Mouse (Mus musculus) heart, postnatal 36 days (tissue): ENCODE results near the gene Atrn. TPM values are rescaled to one million over a fixed set of nuclear protein-coding genes. Genes with fewer than 3 reads are reported as not detected.
"Not testable (repeated sequence)": the region's sequence is repeated elsewhere in the genome, so short reads cannot be mapped to it uniquely, and the experiment has no call there.

Experiments
- DNase-seq, 2 experiments: peaks; one replicate each; pipeline ENCODE4 v3.0.0; 2021 to 2022
- intact Hi-C: fragments of 180-260 bp; cut with DNase I; formaldehyde crosslinking; loops from one replicate; pipeline ENCODE4 v1.15.1; 2025
- total RNA-seq, 2 experiments: library from RNA; stranded (reverse); gene quantifications; 2 replicates each; pipeline ENCODE4 v1.2.3; 2021

Atrn gene
- total RNA-seq, 2 experiments from 2014 or later: 23.9 to 27.0 TPM

DNA sequence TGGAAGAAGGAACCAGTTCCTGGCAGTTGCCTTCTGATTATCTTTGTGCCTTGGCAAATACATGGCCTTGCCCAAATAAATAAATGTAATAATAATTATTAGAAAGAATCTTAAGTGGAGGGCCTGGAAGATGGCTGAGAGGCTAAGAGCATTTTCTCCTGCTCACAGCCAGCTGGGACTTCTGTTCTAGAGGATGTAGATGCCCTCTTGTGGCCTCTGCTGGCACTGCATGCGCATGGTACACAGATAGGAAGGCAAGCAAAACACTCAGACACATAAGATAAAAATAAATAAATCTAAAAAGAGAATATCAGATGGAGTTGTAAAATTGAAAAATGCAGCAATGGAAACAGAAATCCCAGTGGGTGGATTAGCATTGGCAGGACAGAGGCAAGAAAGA is 44.3 kb downstream of the Atrn start:
- DNase-seq: peak; percentile 84 to 90
- intact Hi-C loops: loop anchor here (1.0 to 2.0 kb wide), 2 partner anchors 44 to 131 kb away; partner anchors contain the start of genes 4930402H24Rik and Atrn

DNA sequence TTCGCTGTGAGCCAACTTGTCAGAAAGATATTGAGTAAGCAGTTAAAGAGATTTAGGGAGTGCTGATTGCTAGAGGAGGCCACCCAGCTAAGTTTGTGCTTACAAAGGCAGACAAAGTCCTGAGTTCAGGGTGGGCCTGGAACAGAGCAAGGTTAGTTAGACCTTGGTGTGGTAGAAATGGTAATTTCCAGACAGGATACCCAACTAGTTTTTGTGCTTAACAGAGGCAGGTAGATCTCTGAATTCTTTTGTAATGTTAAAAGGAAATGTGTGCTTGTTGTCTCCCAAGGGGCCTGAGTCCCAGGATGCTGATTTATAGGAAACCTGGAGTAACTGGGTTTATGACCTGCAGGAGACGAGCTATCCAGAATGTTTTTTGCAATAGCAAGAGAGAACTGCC is 52.6 kb downstream of the Atrn start:
- DNase-seq: no peak
- intact Hi-C loops: no loop called here

DNA sequence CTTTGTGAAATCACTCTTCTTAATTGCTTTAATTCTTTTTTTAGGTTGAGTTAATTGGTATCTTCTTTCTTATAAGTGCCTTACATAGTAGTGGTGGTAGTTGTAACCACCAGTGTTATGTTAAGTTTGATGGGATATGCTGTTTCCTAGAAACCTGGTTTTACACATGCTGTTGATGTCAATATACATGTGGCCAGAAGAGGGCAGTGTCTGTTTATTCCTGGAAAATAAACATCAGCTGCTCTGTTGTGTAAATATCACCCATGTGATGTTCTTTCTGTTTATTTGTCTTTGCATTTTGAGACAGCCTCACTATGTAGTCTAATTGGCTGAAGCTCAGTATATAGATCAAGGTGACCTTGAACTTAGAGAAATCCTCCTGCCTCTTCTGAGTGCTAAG is 55.6 kb downstream of the Atrn start:
- no peak for DNase-seq
- intact Hi-C loops: loop anchor here (5.0 to 10.0 kb wide), 3 partner anchors 200 to 553 kb away; partner anchors contain the start of gene 1700037H04Rik

DNA sequence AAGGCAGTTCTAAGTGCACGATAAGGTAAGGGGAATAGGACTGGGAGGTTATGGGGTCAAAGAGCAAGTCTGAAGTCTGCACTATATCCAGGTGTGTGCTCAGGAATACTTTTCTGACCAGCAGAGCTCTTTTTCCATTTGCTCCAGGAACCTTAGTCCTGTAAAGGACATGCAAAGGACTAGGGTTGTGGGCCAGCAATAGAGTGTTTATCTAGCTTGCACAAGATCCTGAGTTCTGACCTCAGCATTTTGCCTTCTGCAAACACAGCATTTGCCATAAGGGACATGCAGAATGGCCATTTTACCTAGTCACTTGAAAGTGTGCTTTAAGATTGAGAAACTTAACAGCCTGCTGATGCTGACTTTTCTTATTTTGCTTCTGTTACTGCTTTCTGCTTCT is 58.7 kb downstream of the Atrn start:
- intact Hi-C loops: loop anchor here (10.0 kb wide), 2 partner anchors 290 to 550 kb away; no protein-coding TSS in a partner anchor
- DNase-seq: no peak

DNA sequence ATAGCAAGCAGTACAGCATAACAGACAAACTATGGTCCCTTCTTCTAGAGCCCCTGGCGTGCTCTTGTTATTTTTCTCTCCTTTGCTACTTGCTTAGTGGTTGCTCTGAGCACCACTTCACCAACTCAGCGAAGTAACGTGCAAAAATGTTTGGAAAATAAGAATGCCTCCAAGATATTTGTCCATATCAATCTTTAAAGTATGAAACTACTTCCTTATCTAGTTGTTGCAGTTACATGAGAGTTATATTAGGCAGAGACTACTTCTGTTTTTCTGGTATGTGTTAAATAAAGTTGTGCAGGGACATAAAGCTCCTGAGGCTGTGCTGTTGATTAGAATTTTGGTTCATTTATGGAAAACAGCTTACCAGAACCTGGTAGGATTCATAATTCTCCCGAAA is 64.7 kb downstream of the Atrn start:
- no peak for DNase-seq
- intact Hi-C loops: no loop called here

DNA sequence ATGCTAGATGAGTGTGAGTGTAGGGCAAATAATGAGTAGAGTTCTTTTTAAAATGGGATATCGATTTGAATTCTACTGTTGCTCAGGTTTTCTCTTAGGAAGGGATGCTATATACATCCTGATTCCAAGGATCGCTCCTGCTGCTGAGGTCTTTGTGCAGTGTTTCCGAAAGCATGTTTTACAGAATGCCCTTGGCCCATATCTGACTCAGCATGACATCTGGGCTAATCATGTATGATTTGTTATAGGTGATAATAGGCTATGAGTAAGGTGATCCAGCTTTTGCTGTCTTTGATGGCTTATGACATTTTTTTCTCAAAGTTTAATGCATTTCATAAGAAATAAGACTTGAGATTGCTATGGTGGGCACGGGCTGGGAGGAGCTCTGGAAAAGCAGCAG is 66.1 kb downstream of the Atrn start:
- intact Hi-C loops: no loop called here
- no peak for DNase-seq

DNA sequence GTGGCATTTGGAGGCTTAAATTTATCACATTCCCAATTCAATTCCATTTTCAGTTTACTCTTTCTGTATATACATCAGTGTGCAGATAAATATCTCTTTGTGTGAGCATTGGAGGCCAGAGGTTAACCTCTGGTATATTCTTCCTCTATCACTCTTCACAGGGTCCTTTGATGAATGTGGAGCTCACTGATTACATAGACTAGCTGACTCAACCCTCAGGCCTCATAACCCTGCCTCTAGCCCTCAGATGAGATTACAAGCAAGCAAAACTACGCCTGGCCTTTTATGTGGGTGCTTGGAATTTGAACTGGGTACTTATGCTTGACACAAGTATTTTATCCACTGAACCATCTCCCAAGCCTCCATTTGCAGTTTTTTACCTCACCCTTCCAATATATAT is 68.6 kb downstream of the Atrn start:
- DNase-seq: no peak
- intact Hi-C loops: no loop called here

DNA sequence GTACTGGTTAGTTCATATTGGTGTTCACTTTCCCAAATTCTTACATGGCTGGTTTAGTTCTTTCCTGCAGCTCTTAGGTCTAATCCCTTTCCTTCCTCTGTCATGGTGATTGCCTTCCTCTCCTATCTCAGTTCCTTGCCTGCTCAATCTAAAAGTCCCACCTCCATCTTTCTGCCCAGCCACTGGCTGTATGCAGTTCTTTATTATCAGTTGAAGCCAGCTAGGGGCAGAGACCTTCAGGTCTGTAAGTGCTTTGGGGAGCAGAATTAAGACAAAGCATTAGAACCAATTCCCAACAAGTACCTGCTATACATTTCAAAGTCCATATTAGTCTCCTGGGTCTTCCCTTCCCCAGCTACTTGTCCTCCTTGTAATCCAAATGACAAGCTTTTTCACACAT is 71.3 kb downstream of the Atrn start:
- intact Hi-C loops: no loop called here
- DNase-seq: no peak

DNA sequence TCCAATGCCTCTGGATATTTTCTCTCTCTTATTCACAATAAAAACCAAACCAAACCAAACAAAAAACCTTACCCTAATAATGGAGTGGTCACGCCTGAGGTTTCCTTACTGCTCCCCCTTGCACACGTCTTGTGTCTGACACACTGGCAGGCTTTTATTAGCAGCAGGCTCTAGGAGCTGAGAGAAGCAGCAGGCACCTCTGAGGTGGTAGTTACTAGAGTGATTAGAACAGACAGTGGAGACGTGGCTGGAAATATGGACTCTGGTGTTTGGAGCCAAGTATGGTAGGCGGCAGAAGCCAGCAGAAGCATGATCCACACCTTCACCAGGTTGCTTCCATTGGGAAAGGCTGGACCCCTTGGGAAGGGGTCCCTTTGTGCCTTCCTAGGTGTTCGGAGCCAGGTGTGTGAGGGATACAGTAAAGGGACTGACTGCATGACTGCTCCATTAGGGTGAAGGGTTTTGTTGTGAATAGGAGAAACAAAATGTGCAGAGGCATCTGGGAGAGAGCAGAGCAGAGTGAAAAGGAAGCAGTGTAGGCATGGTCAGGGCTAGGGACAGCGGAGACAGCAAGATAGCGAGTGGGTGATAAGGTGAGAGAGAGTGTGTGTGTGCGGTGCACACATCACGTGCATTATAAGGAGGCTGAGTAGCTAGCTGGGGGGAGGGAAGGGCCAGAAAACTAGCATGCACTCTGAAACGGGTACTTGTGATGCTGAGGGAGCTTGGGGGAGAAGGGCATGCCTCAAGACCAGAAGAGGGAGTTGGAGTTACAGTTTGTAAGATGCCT is 72.0 kb downstream of the Atrn start:
- intact Hi-C loops: no loop called here
- no peak for DNase-seq

DNA sequence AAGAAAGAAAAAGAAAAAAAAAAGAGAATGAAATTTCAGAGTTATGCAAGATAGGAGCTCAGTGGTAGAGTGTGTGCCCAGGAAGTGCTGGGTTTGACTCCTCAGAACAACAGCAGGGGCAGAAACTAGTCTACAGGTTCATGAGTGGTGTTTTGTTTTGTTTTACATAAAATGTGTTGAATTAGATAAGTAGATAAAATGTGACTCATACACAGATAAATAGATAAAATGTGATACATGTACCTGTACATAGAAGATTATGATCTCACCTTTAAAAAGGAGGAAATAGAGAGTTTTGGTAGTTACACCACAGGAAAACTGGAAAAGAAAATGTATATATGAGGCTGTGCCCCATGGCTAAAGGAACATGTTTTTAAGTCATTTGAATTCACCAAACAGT is 72.8 kb downstream of the Atrn start:
- intact Hi-C loops: no loop called here
- DNase-seq: no peak

DNA sequence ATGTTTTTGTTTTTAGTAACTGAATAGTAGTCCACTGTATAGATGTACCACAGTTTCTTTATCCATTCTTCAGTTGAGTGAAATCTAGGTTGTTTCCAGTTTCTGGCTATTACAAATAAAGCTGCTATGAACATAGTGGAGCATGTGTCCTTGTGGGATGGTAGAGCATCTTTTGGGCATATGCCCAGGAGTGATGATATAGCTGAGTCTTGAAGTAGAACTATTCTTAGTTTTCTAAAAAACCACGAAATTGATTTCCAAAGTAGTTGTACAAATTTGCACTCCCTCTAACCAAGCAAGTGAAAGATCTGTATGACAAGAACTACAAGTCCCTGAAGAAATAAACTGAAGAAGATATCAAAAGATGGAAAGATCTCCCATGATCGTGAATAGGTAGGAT is 86.5 kb downstream of the Atrn start:
- intact Hi-C loops: no loop called here

DNA sequence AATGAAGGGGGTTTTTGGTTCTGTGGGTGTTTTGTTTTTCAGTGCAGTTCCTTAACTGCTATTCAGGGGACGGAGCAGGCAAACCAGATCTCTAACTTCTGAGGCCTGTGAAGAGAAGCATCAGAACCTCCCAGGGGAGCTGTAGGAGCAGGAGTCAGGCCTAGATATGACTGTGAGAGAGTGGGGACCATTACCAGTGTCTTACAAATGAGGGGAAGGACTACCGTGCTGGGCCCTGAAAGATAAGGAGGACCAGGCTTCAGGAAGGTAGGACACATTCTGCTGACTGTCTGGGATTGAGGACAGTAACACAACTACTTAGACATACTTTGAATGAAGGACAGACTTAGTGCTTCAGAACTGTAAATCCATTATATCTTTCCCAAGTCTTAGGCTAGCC is 102.8 kb downstream of the Atrn start:
- DNase-seq: no peak
- intact Hi-C loops: no loop called here

More for the DNA sequence above, 86.5 kb downstream of the Atrn start:
- no peak for DNase-seq

DNA sequence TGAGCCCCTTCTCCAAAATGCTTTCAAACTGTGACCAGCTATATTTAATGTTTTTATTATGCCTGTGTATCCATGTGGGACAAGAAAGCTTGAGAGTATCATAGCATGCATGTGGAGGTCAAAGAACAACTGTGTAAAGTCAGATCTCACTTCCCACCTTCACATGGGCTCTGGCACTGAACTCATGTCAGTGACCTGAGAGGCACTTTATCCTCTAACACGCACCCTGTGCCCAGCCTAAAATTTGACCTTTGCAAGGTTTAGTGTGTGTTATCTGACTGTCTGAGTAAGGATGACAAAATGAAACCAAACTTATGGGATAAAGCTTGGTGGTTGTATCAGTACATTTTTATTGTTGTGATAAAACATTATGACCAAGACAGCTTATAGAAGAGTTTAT is 104.3 kb downstream of the Atrn start:
- intact Hi-C loops: no loop called here
- no peak for DNase-seq

DNA sequence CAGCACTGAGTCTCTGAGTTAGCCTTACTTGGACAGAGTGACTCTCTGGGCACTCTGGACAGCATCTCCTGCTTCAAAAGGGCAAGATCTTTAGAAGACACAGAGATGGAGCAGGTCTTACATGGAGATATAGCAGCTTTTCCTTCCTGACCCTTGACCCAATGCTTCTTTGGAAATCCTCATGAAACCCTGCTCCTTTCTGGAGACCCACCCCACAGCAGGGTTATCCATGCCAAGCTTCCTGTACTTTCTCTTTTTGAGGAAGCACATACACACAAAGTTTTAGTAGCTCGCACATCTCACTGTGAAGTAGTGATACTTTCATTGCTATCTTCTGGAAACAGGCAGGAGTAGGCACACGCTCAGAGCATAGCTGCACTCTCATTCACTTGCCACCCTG is 118.9 kb downstream of the Atrn start:
- intact Hi-C loops: no loop called here

DNA sequence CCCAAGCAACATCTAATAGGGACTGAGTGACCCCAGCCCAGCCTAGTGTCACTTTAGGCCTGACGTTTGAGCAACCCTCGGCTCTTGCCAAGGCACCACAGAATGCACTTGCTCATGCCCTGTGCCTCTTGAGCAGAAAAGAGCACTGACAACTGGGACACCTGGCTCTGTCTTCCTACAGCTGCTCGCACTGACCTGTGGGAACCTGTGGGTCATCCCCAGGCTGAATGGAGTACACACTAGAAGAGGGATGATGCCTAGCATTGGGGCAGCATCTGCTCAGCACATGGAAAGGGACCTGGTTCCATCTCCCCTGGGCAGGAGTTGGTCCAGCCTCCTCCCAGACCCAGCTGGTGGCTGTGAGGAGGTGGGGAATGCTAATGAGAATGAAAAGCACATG is 120.6 kb downstream of the Atrn start:
- no peak for DNase-seq
- intact Hi-C loops: no loop called here

More for the DNA sequence above, 118.9 kb downstream of the Atrn start:
- DNase-seq: no peak

DNA sequence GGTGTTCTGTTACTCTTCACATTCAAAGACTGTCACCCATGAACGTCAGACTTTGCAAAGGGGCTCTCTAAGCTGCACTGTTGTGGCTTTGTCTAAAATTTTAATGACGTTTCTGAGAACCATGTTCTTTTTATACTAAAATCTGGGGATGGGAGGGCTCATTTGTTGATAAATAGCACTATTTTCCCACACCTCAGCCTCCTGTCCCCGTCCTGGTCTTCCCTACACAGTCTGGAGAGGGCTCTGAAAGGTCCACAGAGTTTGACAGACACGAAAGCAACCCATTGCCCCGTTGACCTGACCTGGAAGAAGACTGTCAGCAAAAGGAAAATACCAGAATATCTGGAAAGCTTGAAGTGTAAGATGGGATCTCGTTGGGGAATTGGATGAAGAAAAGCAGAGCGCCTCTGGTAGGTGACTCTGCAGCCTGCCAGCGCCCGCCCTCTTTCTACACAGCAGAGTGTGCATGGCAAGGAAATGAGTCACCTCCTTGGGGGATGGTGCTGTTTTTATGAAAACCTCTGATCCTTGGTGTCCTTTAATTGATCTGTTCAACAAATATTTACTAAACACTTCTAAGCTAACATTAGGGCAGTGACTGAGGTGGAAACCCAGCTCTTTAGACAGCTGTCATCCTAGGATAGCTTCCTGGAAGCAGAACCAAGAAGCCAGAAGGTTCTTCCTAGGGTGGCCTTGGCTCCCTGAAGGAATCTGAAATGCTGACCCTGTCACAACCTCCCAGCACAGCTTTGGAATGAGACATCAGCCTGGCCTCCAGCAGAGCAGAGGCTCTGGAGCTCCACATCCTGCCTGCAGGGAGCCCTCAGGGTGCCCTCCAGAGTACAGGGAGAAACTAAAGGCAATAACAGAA is 123.0 kb downstream of the Atrn start:
- intact Hi-C loops: no loop called here
- DNase-seq: peak; percentile 26 to 29

DNA sequence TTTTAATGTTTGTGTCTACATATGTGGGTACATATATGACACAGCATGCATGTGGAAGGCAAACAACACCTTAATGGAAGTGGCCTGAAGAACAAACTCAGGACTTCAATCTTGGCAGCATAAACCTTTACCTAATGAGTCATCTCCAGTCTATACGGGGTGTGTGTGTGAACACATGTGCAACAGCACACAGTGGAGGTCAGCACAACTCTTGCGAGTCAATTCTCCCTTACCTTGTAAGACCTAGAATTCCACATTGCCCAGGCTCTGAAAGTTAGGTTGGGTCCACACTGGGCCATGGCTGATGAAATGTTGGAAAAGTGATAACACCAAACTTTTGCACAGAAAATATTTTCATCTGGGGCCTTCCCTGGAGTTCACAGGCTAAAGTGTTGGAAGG is 124.3 kb downstream of the Atrn start:
- no peak for DNase-seq
- intact Hi-C loops: no loop called here

DNA sequence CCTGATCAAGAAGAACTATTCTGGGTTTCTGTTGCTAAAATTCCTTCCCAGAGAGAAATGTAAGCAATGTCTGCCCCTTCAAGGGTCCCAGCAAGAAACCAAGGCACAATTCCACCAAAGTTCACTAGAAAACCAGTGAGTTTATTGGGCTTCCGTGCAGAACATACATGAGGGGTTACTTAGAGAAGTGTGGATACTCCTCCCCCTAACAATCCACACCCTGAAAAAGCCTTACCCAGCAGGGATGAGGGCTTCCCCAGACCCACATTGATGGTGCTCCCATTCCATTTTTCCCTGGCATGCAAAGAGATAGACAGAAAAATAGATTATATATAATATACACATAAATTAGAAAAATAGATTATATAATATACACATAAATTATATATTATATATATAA is 124.7 kb downstream of the Atrn start:
- intact Hi-C loops: no loop called here
- no peak for DNase-seq

DNA sequence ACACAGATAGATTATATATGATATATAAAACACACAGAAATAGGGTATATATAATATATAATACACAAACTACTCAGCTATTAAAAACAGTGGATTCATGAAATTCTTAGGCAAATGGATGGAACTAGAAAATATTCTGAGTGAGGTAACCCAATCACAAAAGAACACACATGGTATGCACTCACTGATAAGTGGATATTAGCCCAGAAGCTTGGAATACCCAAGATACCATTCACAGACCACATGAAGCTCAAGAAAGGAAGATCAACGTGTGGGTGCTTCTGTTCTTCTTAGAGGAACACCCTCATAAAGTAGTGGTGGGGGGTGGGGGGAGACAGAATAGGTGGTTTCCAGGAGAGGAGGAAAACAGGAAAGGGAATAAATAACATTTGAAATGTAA is 125.1 kb downstream of the Atrn start:
- intact Hi-C loops, DNase-seq: not testable (repeated sequence)

DNA sequence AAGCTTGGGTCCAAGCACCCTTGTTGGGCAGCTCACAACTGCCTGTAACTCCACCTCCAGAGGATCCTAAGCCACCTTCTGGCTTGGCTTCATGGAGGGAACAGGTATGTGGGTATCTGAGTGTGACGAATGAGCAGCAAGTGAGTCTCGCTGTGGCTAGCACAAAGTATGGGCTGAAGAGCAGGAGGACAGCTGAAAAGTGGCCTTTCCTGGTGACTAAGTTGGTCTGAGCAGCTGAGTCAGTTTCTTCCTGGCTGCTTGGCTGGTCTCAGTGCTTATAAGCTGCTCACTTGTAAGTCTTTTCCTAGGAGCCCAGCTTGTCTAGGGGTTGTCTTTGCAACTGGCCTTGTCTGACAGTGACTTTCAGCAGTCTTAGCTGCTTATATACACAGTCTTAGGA is 130.0 kb downstream of the Atrn start:
- intact Hi-C loops: no loop called here
- DNase-seq: no peak

DNA sequence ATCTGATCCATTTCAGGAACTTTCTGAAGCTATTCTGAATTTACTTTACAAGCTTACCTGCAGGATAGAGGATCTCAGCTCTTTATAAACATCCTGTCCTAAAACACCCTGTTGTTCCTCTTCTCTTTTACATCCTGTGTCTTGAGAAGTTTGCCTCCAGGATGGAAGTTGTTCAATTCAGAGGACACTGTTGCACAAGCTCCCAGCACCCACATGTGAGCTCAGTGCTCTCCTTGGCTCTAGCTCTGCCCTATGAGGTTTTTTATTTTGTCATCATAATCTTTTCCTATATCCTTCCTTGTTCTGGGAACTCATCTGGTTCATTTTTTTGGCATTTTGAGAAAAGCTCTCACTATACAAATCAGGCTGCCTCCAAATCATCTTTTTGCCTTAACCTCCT is 130.5 kb downstream of the Atrn start:
- intact Hi-C loops: no loop called here
- DNase-seq: no peak
